Mouse (Mus musculus) heart, postnatal 0 days (tissue): ENCODE results near the gene Tardbp.

Experiments used
- CTCF ChIP-seq: IDR thresholded peaks from 2 replicates; pipeline ENCODE4 v1.5.1; 2016; ENCODE audit warnings: antibody characterized with exemption, control low read depth, low read depth
- EP300 ChIP-seq: IDR thresholded peaks from 2 replicates; pipeline ENCODE4 v1.6.1; 2016; ENCODE audit warnings: antibody characterized with exemption, low read depth

DNA sequence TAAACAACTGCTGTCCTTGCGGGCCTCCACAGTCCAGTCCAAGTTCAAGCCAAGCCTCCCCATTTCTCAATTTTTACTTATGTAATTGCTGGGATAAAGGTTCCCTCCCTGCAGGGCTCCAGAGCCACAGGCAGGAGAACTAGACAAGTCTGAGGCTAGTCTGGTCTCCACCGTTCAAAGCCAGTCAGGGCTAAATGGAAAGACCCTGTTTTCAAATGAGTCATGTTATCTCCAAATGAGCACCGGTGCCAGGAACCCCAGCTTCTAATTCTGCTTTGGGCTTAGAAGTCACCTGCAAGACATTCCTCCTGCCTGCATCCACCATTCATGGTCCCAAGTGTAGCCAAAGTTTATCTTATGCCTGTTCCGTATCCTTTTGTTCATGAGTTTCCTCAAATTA, 24.9 kb downstream of the Tardbp start:
- no peak for TF ChIP-seq EP300
- TF ChIP-seq CTCF: no peak
